Mouse (Mus musculus): ENCODE measurements around the gene Nedd9. TPM values are rescaled to one million over a fixed set of nuclear protein-coding genes. Genes with fewer than 3 reads are reported as not detected.

The Nedd9 gene
- polyA plus RNA-seq, 1 experiment from 2014 or later, result 23.8 TPM

DNA sequence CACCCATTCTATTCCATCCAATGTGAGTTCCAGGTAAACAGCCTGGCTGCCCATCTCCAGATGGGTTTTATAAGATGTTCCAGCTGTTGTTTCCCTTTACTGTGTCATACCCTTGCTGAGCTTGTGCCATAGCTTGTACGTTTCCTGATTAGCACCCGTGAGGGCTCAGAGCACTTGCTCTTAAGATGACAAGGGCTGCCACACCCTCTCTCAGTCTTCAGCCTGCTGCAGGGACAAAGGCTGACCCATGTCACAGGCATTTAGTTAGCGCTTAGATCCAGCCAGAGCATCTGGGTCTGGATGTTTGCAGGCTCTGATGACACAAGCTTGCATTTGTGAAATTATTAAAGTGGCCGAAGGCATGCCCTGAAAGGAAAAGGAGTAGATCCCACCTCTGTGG lies 187.1 kb downstream of the Nedd9 start:
- 0 out of 2 replicates have a peak, but pooled peaks have one; percentile 29 for ATAC-seq (ENCODE audit: insufficient read depth, low FRiP score, low read depth)
- WGBS, result 41% methylated on average over 4 of the region's 4 CpGs
- H3K27ac ChIP-seq, result no peak overlapping the region

GRCm38 (mm10) chr13:41298996-41299395 lies 188.2 kb downstream of the Nedd9 start:
- Histone ChIP-seq H3K4me3 (replicated peaks) (no peak overlapping the region), H3K9ac (no peak overlapping the region), H3K9me3 (no peaks in the 10 kb centered on the region), H3K27me3 (replicated peaks) (no peaks in the 10 kb centered on the region), H3K4me1 (peaks cover 3% of the 10 kb centered on the region; the same call in 1 of the 2 replicates), H3K27ac (no peak overlapping the region), H3K4me2 (no peak overlapping the region), H3K36me3 (no peaks in the 10 kb centered on the region)
- WGBS, result 36% methylated on average over 5 of the region's 5 CpGs
- ATAC-seq (ENCODE audit: insufficient read depth, low FRiP score, low read depth), result no peak

More for the DNA sequence above, 187.1 kb downstream of the Nedd9 start:
- Histone ChIP-seq H3K4me1 (peaks cover 3% of the 10 kb centered on the region; the same call in 1 of the 2 replicates), H3K4me2 (no peak overlapping the region), H3K9ac (no peak overlapping the region), H3K36me3 (no peaks in the 10 kb centered on the region), H3K4me3 (replicated peaks) (no peak overlapping the region), H3K9me3 (no peaks in the 10 kb centered on the region), H3K27me3 (replicated peaks) (no peaks in the 10 kb centered on the region)

- no peaks in the 10 kb centered on the region for H3K27me3 ChIP-seq (replicated peaks)
- no peaks in the 10 kb centered on the region for H3K9me3 ChIP-seq
- no peaks in the 10 kb centered on the region for H3K36me3 ChIP-seq
- no peak overlapping the region for H3K4me3 ChIP-seq (replicated peaks)
- H3K4me2 ChIP-seq, result no peak overlapping the region
- peaks cover 3% of the 10 kb centered on the region; the same call in 1 of the 2 replicates for H3K4me1 ChIP-seq
- no peak overlapping the region for H3K9ac ChIP-seq
- WGBS, result 3% methylated on average over 2 of the region's 2 CpGs
- H3K27ac ChIP-seq, result no peak overlapping the region
- ATAC-seq (ENCODE audit: insufficient read depth, low FRiP score, low read depth), result no peak
These were observed 188.6 kb downstream of the Nedd9 start for GRCm38 (mm10) chr13:41298533-41298932.

- no peak overlapping the region for H3K9ac ChIP-seq
- no peak for ATAC-seq (ENCODE audit: insufficient read depth, low FRiP score, low read depth)
- H3K4me3 ChIP-seq (replicated peaks), result no peak overlapping the region
- no peaks in the 10 kb centered on the region for H3K36me3 ChIP-seq
- no peak overlapping the region for H3K4me2 ChIP-seq
- H3K4me1 ChIP-seq, result peaks cover 3% of the 10 kb centered on the region; the same call in 1 of the 2 replicates
- H3K27ac ChIP-seq, result no peak overlapping the region
- WGBS, result 87% methylated on average over 10 of the region's 10 CpGs
- no peaks in the 10 kb centered on the region for H3K27me3 ChIP-seq (replicated peaks)
- H3K9me3 ChIP-seq, result no peaks in the 10 kb centered on the region
These were observed 190.8 kb downstream of the Nedd9 start for GRCm38 (mm10) chr13:41296396-41296795.

DNA sequence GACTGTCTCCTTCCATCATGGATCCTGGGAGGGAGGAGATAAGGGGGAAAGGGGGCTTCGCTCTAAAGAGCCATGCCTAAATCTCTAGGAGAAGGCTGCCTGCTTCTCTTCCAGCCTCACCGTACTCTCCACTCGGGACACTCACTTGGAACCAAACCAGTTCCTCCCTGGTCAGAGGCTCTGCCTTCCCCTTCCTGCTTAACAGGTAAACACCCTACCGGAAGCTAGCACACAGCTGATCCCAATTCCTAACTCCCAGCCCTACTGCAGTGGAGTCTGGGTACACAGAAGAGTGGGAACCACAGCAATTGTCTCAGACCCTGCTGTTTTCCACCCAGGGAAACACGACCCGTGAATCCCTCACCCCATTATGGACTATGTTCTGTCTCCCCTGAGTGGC lies 191.3 kb downstream of the Nedd9 start:
- Histone ChIP-seq H3K4me3 (replicated peaks) (no peak overlapping the region), H3K27ac (no peak overlapping the region), H3K36me3 (no peaks in the 10 kb centered on the region), H3K27me3 (replicated peaks) (no peaks in the 10 kb centered on the region), H3K9ac (no peak overlapping the region), H3K9me3 (no peaks in the 10 kb centered on the region), H3K4me2 (no peak overlapping the region), H3K4me1 (peaks cover 3% of the 10 kb centered on the region; the same call in 1 of the 2 replicates)
- WGBS, result 63% methylated on average over 6 of the region's 6 CpGs
- no peak for ATAC-seq (ENCODE audit: insufficient read depth, low FRiP score, low read depth)

GRCm38 (mm10) chr13:41293595-41293994 lies 193.6 kb downstream of the Nedd9 start:
- H3K4me3 ChIP-seq (replicated peaks), result no peak overlapping the region
- H3K4me2 ChIP-seq, result no peak overlapping the region
- H3K4me1 ChIP-seq, result peaks cover 2% of the 10 kb centered on the region; the same call in 1 of the 2 replicates
- no peak overlapping the region for H3K27ac ChIP-seq
- ATAC-seq (ENCODE audit: insufficient read depth, low FRiP score, low read depth), result no peak
- no peaks in the 10 kb centered on the region for H3K9me3 ChIP-seq
- H3K9ac ChIP-seq, result no peak overlapping the region
- no peaks in the 10 kb centered on the region for H3K27me3 ChIP-seq (replicated peaks)
- no peaks in the 10 kb centered on the region for H3K36me3 ChIP-seq
- WGBS, result 48% methylated on average over 5 of the region's 5 CpGs

DNA sequence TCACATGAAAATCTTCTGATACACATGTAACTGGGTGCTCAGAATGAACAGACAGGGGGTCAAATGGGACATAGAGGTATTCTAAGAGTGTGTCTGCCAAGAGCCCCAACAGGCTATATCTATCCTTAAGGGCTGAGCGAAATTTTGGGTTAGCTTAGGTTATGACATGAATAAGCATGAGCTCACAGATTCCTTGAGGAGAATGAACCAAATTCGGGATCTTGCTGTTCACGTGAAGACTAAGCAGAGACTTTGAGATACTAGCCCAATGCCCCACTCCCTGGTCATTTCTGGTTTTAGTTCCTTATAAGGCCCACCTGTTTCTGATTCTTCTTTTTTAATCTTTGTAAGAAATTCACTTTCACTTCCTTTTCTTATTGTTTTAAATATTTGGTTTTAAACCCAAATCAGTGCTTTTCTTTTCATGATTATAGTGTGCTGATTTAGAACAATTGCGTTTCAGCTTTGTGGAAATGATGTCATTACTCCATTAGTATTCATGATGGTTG lies 195.6 kb downstream of the Nedd9 start:
- ATAC-seq (ENCODE audit: insufficient read depth, low FRiP score, low read depth), result no peak
- no peak overlapping the region for H3K4me3 ChIP-seq (replicated peaks)
- H3K27ac ChIP-seq, result no peak overlapping the region
- no peak overlapping the region for H3K9ac ChIP-seq
- H3K4me2 ChIP-seq, result no peak overlapping the region
- no peaks in the 10 kb centered on the region for H3K27me3 ChIP-seq (replicated peaks)
- 84% methylated on average over 4 of the region's 4 CpGs for WGBS
- no peaks in the 10 kb centered on the region for H3K9me3 ChIP-seq
- no peaks in the 10 kb centered on the region for H3K4me1 ChIP-seq
- H3K36me3 ChIP-seq, result no peaks in the 10 kb centered on the region

GRCm38 (mm10) chr13:41286285-41286684 lies 200.9 kb downstream of the Nedd9 start:
- no peaks in the 10 kb centered on the region for H3K9me3 ChIP-seq
- H3K27ac ChIP-seq, result no peak overlapping the region
- no peak overlapping the region for H3K4me2 ChIP-seq
- no peak for ATAC-seq (ENCODE audit: insufficient read depth, low FRiP score, low read depth)
- 68% methylated on average over 3 of the region's 3 CpGs for WGBS
- no peak overlapping the region for H3K9ac ChIP-seq
- H3K4me1 ChIP-seq, result no peaks in the 10 kb centered on the region
- H3K27me3 ChIP-seq (replicated peaks), result no peaks in the 10 kb centered on the region
- H3K4me3 ChIP-seq (replicated peaks), result no peak overlapping the region
- H3K36me3 ChIP-seq, result no peaks in the 10 kb centered on the region

GRCm38 (mm10) chr13:41285448-41285847 lies 201.7 kb downstream of the Nedd9 start:
- H3K4me3 ChIP-seq (replicated peaks), result no peak overlapping the region
- no peaks in the 10 kb centered on the region for H3K4me1 ChIP-seq
- no peak for ATAC-seq (ENCODE audit: insufficient read depth, low FRiP score, low read depth)
- WGBS, result 72% methylated on average over 4 of the region's 4 CpGs
- H3K9me3 ChIP-seq, result no peaks in the 10 kb centered on the region
- no peaks in the 10 kb centered on the region for H3K27me3 ChIP-seq (replicated peaks)
- H3K9ac ChIP-seq, result no peak overlapping the region
- H3K27ac ChIP-seq, result no peak overlapping the region
- no peaks in the 10 kb centered on the region for H3K36me3 ChIP-seq
- no peak overlapping the region for H3K4me2 ChIP-seq

DNA sequence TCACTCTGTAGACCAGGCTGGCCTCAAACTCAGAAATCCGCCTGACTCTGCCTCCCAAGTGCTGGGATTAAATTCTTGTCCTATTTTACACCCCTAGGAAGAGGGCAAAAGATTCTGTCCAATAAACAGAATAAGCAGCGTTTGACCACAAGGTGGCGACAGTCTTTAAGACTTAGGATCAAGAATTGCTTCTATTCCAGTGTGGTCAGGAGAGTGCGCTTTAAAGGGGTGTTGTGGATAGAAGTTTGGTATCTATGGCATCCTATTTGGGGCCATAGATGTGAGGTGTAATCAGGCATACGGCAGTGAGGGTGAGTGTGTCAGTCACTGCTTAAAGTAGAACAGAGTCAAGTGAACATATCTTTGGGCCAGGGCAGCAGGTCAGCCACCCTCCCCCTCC lies 203.9 kb downstream of the Nedd9 start:
- no peak overlapping the region for H3K9ac ChIP-seq
- no peaks in the 10 kb centered on the region for H3K27me3 ChIP-seq (replicated peaks)
- 24% methylated on average over 5 of the region's 5 CpGs for WGBS
- no peak overlapping the region for H3K4me2 ChIP-seq
- no peaks in the 10 kb centered on the region for H3K4me1 ChIP-seq
- H3K9me3 ChIP-seq, result no peaks in the 10 kb centered on the region
- no peak overlapping the region for H3K4me3 ChIP-seq (replicated peaks)
- no peaks in the 10 kb centered on the region for H3K36me3 ChIP-seq
- no peak overlapping the region for H3K27ac ChIP-seq
- ATAC-seq (ENCODE audit: insufficient read depth, low FRiP score, low read depth), result no peak

GRCm38 (mm10) chr13:41280696-41281095 lies 206.5 kb downstream of the Nedd9 start:
- Histone ChIP-seq H3K27me3 (replicated peaks) (no peaks in the 10 kb centered on the region), H3K4me1 (no peaks in the 10 kb centered on the region), H3K36me3 (no peaks in the 10 kb centered on the region), H3K4me3 (replicated peaks) (no peak overlapping the region), H3K27ac (no peak overlapping the region), H3K9ac (no peak overlapping the region), H3K4me2 (no peak overlapping the region), H3K9me3 (no peaks in the 10 kb centered on the region)
- 62% methylated on average over 5 of the region's 5 CpGs for WGBS
- no peak for ATAC-seq (ENCODE audit: insufficient read depth, low FRiP score, low read depth)

- Histone ChIP-seq H3K9ac (no peak within 1 kb of the TSS), H3K4me1 (no peaks in the 10 kb centered on the region), H3K27me3 (replicated peaks) (no peaks in the 10 kb centered on the region), H3K36me3 (no peaks in the 10 kb centered on the region), H3K9me3 (no peaks in the 10 kb centered on the region), H3K27ac (no peak within 1 kb of the TSS), H3K4me2 (no peak within 1 kb of the TSS), H3K4me3 (replicated peaks) (no peak within 1 kb of the TSS)
- ATAC-seq (ENCODE audit: insufficient read depth, low FRiP score, low read depth), result no peak
- WGBS, result 92% methylated on average over 10 of the region's 10 CpGs
These were observed 213.1 kb downstream of the Nedd9 start, which contains the start of gene Gm17364 for GRCm38 (mm10) chr13:41273927-41274650. Gene Gm17364 (minus strand): TSS chr13:41273977.

All from stomach, embryonic 15.5 days (tissue).